Mouse (Mus musculus) gastrocnemius, adult 8-10 months (tissue): ENCODE measurements around the gene Nav2. TPM values are rescaled to one million over a fixed set of nuclear protein-coding genes. Genes with fewer than 3 reads are reported as not detected.

Experiments used
- DNase-seq, 2 experiments: peaks; one replicate each; pipeline ENCODE4 v3.0.0; 2022; ENCODE audit warnings: low spot score in 2 of 2
- total RNA-seq, 4 experiments: library from RNA; stranded (reverse); gene quantifications; 2 replicates each; pipeline ENCODE4 v1.2.4; 2022

Gene Nav2
- total RNA-seq, 4 experiments from 2014 or later: 15.9 to 30.8 (median 25.7) TPM

DNA sequence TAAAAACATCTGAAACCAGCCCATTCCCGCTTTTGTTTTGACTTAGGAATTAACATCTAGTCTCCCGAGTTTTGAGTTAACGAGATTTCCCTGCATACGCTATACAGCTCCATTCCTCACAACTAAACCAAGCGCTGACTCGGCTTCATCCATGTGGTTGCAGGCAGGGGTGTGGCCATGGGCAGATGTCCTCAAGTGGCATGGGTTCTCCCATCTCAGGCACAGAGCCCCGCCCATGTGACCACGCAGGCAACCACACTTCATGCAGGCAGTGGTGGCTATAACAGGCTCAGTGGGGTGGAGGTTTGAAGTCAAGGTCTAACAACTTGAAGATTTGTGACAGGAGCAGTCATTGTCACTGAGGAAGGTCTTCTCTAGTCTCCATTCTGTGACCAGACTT, 138.8 kb downstream of the Nav2 start:
- no peak for DNase-seq

DNA sequence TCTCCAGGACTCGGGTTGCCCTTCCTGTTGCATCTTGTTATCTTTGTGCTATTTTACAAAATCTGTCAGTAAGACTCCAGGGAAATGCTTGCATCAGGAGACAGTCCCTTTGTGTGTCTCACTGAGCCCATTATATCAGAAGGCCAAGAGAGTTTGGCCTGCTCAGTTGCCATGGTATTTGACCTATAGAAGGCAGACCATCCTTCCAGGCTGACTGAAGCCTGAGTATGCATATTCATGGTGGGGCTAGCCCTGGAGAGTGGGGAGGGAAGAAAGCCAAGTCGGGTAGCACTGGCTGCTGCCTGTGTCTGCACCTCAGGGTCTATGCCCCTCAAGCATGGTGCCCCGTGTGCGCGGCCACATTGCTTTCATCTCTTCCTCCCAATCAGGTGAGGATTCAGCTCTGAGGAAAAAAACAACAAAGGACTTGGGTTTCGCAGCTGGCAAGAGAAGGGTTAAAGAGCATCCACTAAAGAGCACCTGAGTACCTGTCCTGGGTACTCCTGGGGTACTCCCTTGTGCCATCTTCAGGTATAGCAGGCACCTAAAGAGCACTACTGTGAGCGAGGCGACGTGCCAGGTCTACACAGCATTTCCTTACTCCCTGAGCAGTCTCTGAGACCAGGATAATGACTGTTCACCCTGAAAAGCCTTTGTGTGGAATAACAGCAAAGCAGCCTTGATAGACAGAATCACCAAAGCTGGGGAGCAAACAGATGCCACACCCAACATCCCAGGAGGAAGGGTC, 144.5 kb downstream of the Nav2 start:
- no peak for DNase-seq

GRCm38 (mm10) chr7:49055273-49055672, 146.8 kb downstream of the Nav2 start:
- no peak for DNase-seq

DNA sequence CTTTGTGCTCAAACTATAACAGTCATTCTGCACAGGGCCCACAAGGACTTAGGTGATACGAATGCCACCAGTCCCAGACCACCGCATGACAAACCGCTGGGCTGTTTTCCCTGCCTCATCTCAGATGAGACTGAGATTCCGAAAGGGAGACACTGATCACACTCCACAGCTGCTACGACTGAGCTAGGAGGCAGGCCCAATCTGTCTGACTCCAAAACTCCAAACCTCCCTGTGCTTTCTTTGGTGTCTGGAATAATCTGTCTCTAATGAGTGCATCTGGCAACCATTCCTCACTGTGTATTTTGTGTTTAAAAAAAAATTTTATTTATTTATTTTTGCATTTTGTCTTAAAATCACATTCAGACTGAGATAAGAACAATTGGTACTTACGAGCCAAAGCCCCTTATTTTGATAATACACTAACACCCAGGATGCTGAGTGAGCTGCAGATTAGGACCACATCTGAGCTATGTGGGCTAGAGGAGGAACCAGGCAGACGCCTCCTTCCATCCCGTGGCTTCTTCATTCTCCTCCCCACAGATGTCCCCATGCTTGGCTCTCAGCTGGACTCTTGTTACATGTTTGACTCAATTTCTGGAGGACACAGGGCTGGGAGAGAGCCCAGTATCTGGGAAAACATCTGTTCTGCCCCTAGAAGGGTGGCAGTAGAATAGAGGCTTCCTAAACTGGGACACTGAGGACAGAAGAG, 149.9 kb downstream of the Nav2 start:
- no peak for DNase-seq

DNA sequence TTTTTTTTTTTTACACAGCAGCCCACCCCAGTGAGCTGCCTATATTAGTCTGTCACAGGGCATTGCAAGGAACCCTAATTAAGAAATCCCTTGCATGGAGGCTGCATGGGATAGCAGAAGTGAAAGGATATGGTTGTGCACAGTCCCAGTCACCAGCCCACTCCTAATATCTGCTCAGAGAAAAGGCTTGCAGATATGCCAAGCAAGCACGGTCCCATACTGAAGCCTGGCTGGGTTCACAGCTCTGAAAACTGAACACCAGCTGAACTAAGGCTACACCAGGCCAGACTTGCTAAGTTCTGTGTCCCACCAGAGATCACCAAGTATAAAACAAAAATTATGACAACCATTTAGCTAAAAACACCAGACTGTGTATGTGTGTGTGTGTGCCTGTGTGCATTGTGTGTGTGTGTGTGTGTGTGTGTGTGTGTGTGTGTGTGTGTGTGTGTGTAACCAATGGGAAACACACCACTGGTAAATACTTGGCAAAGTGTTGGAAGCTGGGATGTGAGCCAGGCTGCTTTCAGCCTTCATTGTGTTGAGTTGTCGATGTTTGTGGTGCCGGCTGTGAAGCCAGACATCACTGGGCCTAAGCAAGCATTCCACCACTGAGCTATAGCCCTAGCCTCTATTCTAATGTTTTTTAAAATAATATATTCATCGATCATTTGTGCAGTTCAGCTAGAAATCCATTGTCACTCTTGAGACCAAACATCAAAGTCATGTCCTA, 156.4 kb downstream of the Nav2 start:
- DNase-seq: no peak

GRCm38 (mm10) chr7:49065621-49066475, 157.3 kb downstream of the Nav2 start:
- DNase-seq: no peak

DNA sequence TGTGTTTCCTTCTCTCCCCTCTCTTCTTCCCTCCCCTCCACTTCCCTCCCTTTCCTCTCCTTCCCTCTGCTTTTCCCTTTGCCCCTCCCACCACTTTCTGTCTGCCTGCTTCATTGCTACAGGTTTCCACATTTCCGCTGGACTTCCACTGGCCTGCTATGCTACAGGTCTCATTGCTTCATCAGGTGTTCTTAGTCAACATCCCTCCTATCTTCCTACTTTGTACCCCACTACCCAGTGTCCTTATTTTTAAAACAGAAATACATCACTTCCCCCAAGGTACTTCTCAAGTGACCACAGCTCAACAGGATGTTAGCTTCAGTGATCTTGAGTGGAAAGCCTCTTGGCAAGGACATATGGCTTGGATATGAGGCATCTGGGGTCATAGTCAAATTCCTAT, 158.3 kb downstream of the Nav2 start:
- DNase-seq: no peak

DNA sequence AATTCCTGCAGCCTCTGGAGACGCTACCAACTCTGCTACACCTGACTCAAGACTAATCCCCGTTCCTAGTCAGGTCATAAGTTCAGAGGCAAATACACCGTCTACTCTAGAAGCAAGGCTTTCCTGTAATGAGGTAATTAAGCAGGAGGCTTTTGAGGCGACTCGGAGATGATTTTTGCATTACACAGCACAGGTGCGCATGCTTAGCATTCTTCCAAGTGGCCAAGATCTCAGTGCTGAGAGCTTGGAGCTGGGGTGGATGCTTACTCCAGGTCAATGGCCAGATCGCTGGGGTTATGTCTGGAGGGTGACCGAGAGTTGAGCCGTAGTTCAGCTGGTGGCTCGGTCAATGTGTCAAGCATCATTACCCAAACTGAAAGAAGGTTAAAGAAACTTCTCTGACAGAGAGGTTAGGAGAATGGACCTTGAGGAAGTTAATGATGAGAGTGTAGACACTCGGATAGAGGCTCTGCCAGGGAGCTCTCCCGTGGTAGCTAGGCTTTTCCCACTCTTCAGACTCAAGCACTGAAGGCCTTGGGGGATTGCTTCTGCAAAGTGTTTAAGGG, 161.0 kb downstream of the Nav2 start:
- DNase-seq: no peak

DNA sequence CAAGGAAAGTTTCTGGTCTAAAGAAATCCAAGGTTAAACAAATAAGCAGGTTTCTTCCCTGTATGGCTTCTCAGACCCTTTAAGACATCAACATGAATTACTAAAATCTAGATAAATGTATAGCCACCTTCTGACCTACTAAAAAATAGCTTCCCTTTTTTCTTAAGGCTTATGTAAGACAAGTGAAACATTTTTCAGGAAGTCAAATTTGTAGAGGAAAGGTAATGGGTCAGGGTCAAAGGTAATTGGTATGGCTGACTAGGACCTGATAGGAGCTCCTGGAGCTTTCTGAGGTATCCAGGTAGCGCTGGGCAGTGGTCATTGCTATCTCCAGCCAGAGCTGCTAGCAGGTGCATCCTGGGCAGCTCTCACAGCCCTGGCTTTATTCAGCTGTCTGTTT, 162.1 kb downstream of the Nav2 start:
- no peak for DNase-seq

GRCm38 (mm10) chr7:49071141-49071567, 162.6 kb downstream of the Nav2 start:
- no peak for DNase-seq

DNA sequence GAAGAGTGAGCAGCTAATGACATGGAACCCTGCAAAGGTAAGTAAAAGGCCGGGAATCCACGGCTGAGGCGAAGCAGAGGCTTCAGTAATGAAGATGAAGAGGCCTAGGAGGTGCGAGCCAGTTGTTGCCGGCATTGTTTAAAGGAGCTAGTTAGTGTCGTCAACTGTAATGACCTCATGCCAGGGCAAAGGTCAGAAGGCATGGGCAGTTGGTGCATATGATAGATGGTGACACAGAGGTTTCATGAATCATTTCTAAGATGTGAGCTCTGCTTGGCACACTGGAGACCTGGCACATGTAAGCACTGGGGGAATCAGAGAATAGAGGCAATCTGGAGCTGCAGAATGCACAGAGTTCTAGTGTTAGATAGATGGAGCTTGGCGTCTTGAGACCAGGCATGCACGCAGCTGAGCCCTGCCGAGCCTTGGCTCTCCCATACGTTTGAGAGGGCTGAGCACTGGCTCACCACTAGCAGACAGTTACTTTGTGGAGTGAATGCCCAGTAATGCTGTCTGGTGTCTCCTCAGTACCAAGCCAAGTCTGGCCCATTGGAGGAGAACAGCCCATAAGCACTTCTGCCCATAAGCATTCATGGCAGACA, 166.9 kb downstream of the Nav2 start:
- DNase-seq: no peak

GRCm38 (mm10) chr7:49076283-49076694, 167.8 kb downstream of the Nav2 start:
- DNase-seq: no peak

- DNase-seq: no peak
Observed at GRCm38 (mm10) chr7:49078930-49079329, 170.4 kb downstream of the Nav2 start.

- no peak for DNase-seq
Observed at GRCm38 (mm10) chr7:49082585-49083165, 174.2 kb downstream of the Nav2 start.

DNA sequence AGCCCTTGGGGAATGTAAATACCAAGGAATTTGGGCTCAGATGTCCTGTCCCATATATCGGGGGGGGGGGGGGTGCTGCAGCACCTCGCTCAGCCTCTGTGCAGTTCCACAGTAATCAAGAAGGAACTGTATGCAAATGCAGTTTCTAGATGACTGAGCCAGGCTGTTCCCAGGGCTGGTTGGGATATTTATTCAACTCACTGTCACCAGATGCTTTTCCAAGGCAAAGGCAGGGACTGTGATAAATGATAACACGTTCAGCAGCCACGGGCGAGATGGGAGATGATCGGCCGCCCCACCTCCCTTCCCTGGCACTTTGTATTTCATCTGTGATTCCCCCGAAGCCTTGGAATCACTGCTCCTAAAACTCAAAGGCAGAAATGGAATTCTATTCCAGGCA, 176.3 kb downstream of the Nav2 start:
- no peak for DNase-seq

DNA sequence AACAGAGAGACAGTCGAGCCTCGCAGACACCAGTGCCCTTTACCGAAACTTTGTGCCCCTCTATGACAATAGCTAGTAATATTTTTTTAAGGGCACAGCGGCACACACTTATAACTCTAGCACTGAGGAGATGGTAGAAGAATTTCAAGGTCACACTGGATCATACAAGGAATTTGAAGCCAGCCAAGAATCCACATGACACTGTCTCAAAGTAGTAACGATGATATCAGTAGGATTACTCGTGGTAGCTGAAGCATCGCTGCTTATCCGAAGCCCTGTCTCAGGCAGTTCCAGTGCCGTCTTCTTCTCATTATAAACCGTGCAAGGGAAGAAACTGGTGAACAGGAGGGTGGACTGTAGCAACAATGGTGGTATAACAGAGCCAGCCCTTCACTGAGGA, 177.2 kb downstream of the Nav2 start:
- no peak for DNase-seq

DNA sequence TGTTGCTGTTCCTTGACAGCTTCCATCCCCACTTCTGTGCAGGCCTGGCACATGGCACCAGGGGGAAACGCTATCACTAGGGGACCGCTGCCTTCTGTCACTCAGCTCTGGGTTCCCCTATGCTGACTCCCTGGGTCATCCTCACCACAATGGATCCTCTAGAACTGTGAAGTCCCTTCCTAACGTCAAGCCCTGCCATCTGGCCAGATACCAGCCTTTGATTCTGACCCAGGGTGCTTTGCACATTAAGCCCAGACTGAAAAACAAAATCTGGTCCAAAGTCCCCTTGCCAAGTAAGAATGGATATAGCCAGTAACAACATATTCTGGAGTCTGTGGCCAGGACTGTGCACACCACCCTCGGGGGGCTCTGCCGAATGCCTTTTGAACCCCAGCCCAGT, 178.6 kb downstream of the Nav2 start:
- DNase-seq: no peak

DNA sequence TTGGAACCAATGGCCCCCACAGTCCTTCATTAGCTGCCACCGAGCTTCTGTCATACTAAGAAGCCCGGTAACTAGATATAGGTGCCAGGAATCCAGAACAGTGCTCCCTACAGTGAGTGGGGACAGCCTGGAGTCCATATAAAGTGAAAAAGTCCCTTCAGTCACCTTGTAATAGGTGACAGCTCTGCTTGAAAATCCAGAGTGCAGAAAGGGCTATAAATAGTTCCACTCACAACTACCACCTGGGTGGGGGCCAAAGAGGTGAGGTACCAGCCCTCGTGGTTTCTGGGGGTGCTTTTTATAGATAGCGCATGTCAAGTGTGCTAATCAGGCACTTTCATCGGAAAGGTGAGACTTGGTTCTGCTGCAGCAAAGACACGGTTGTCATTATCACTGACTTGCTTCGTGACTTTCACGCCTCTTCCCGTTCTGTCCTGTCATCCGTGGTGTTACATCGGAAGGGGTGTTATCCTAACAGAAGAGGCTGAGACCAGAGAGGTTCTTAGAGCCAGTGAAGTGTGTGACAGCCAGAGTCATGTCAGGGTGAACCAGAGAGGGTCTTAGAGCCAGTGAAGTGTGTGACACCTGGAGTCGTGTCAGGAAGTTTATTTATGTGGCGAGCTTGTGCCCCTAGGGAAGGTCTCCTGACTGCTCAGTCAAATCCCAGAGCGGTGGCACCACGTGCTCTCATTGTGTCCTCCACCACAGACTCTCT, 179.8 kb downstream of the Nav2 start:
- DNase-seq: no peak

DNA sequence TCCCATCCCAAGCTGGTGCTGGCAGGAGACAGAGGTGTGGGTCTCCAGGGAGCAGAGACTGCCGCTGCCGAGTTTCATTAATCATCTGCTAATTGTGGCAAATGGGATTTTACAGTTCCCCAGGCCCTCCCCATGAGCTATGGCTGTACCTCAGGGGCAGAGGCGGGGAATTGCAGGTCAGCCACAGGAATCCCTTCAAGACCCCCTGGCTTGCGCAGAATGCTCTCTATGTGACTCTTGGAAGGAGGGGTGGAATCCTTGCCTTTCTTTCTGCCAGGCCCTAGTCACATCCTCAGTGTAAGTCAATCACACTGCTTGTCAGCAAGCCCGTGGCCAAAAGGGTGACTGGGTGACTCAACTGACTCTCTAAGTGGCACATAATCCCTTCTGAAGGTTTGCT, 182.9 kb downstream of the Nav2 start:
- DNase-seq: no peak

- no peak for DNase-seq
Observed at GRCm38 (mm10) chr7:49091921-49092320, 183.4 kb downstream of the Nav2 start.
